Mouse (Mus musculus) heart, adult 2 months (tissue): ENCODE results near the gene Tesc. TPM values are rescaled to one million over a fixed set of nuclear protein-coding genes. Genes with fewer than 3 reads are reported as not detected.

Source experiments
- DNase-seq, 2 experiments: peaks; one replicate each; pipeline ENCODE4 v3.0.0; 2021
- H3K27ac ChIP-seq: fragments of 200-600 bp; 2 replicates; pipeline ENCODE4 v1.8.1; 2022
- H3K27me3 ChIP-seq: fragments of 200-500 bp; 2 replicates; pipeline ENCODE4 v1.6.1; 2012; ENCODE audit warnings: mild to moderate bottlenecking, low read length, inconsistent platforms, mixed read lengths; ENCODE audit not compliant: control insufficient read depth, insufficient read depth
- H3K36me3 ChIP-seq: fragments of 200-500 bp; 2 replicates; pipeline ENCODE4 v1.6.1; 2012; ENCODE audit warnings: low read length, inconsistent platforms; ENCODE audit not compliant: control insufficient read depth, insufficient read depth
- H3K4me1 ChIP-seq: fragments of 200-500 bp; 2 replicates; pipeline ENCODE4 v1.6.1; 2011; ENCODE audit warnings: low read length; ENCODE audit not compliant: control insufficient read depth, insufficient read depth
- H3K4me3 ChIP-seq: fragments of 200-600 bp; 2 replicates; pipeline ENCODE4 v1.8.1; 2022
- H3K79me2 ChIP-seq: fragments of 200-500 bp; replicated peaks from 2 replicates; pipeline ENCODE4 v1.6.1; 2012; ENCODE audit warnings: mild to moderate bottlenecking, inconsistent platforms, low read length, moderate library complexity, mixed read lengths; ENCODE audit not compliant: control insufficient read depth, insufficient read depth
- H3K9ac ChIP-seq: fragments of 200-500 bp; 2 replicates; pipeline ENCODE4 v1.6.1; 2012; ENCODE audit warnings: low read depth, mild to moderate bottlenecking, control low read depth, inconsistent platforms, low read length, mixed read lengths
- CTCF ChIP-seq: fragments of 200-600 bp; IDR thresholded peaks from 2 replicates; pipeline ENCODE4 v1.8.1; 2022; ENCODE audit warnings: antibody characterized with exemption, mild to moderate bottlenecking, moderate library complexity
- EP300 ChIP-seq: fragments of 200-500 bp; IDR thresholded peaks from 2 replicates; pipeline ENCODE4 v1.6.1; 2011; ENCODE audit warnings: low read depth, low read length, control low read depth; ENCODE audit not compliant: insufficient read depth
- POLR2A ChIP-seq: fragments of 200-500 bp; IDR thresholded peaks from 2 replicates; pipeline ENCODE4 v1.6.1; 2011; ENCODE audit warnings: mild to moderate bottlenecking, low read depth, low read length, control low read depth; ENCODE audit not compliant: insufficient read depth
- WGBS: fragments of 180-500 bp; shearing (Covaris S2); methylation state at CpG from one replicate; pipeline ENCODE4 v1.1.7; 2018; 5-methylcytosine and 5-hydroxymethylcytosine counted together
- intact Hi-C: fragments of 180-260 bp; cut with DNase I; formaldehyde crosslinking; loops from one replicate; pipeline ENCODE4 v1.15.1; 2025
- polyA plus RNA-seq: library from polyadenylated mRNA; depleted of rRNA; stranded (reverse); fragments of >200 nt; gene quantifications from 2 replicates; pipeline ENCODE4 v1.2.3, GENCODE M21; 2012
- total RNA-seq, 2 experiments: library from RNA; stranded (reverse); gene quantifications; 2 replicates each; pipeline ENCODE4 v1.2.3; 2021

The Tesc gene
- total and polyA plus RNA-seq, 3 experiments, result 125 to 231 (median 200) TPM

- Histone ChIP-seq H3K9ac (no peak overlapping the region), H3K4me1 (no peaks in the 10 kb centered on the region), H3K79me2 (no peaks in the 10 kb centered on the region), H3K36me3 (no peaks in the 10 kb centered on the region), H3K27me3 (no peaks in the 10 kb centered on the region), H3K27ac (no peak overlapping the region), H3K4me3 (no peak overlapping the region)
- no peak for TF ChIP-seq POLR2A
- TF ChIP-seq CTCF, result peak; percentile 88
- 69% methylated on average over 8 of the region's 8 CpGs for WGBS
- intact Hi-C loops, result loop anchor here (1.0 to 5.0 kb wide), 2 partner anchors 65 to 67 kb away; no protein-coding TSS in a partner anchor
- DNase-seq, result peak; percentile 43 to 65
Observed at GRCm38 (mm10) chr5:118004619-118005018, 22.9 kb upstream of the Tesc start.

GRCm38 (mm10) chr5:118005728-118006127, 21.8 kb upstream of the Tesc start:
- no peaks in the 10 kb centered on the region for H3K4me1 ChIP-seq
- no peaks in the 10 kb centered on the region for H3K27me3 ChIP-seq
- TF ChIP-seq CTCF (no peak), EP300 (no peak), POLR2A (no peak)
- no peaks in the 10 kb centered on the region for H3K79me2 ChIP-seq
- H3K27ac ChIP-seq, result no peak overlapping the region
- no peaks in the 10 kb centered on the region for H3K36me3 ChIP-seq
- 78% methylated on average over 1 of the region's 1 CpGs for WGBS
- no peak overlapping the region for H3K9ac ChIP-seq
- no peak overlapping the region for H3K4me3 ChIP-seq
- peak in 1 of 2 experiments; percentile 38 for DNase-seq
- intact Hi-C loops, result no loop called here

- 89% methylated on average over 13 of the region's 13 CpGs for WGBS
- intact Hi-C loops, result no loop called here
- no peaks in the 10 kb centered on the region for H3K79me2 ChIP-seq
Observed at GRCm38 (mm10) chr5:118008344-118008743, 19.2 kb upstream of the Tesc start.

GRCm38 (mm10) chr5:118010872-118011271, 16.7 kb upstream of the Tesc start:
- Histone ChIP-seq H3K36me3 (no peaks in the 10 kb centered on the region), H3K79me2 (no peaks in the 10 kb centered on the region), H3K27me3 (no peaks in the 10 kb centered on the region), H3K4me3 (no peak overlapping the region), H3K4me1 (no peaks in the 10 kb centered on the region), H3K9ac (no peak overlapping the region), H3K27ac (no peak overlapping the region)
- TF ChIP-seq EP300, result no peak
- no peak for TF ChIP-seq POLR2A
- TF ChIP-seq CTCF, result no peak
- intact Hi-C loops, result no loop called here
- no peak for DNase-seq
- 78% methylated on average over 7 of the region's 7 CpGs for WGBS

More at GRCm38 (mm10) chr5:118008344-118008743, 19.2 kb upstream of the Tesc start:
- DNase-seq, result no peak
- Histone ChIP-seq H3K27ac (no peak overlapping the region), H3K9ac (no peak overlapping the region), H3K4me3 (no peak overlapping the region), H3K27me3 (no peaks in the 10 kb centered on the region), H3K4me1 (no peaks in the 10 kb centered on the region), H3K36me3 (no peaks in the 10 kb centered on the region)
- TF ChIP-seq CTCF (no peak), EP300 (no peak), POLR2A (no peak)

- H3K9ac ChIP-seq, result no peak overlapping the region
- no peak overlapping the region for H3K4me3 ChIP-seq
- H3K27me3 ChIP-seq, result no peaks in the 10 kb centered on the region
- 76% methylated on average over 7 of the region's 7 CpGs for WGBS
- no peaks in the 10 kb centered on the region for H3K79me2 ChIP-seq
- H3K27ac ChIP-seq, result no peak overlapping the region
- intact Hi-C loops, result no loop called here
- TF ChIP-seq POLR2A, result no peak
- TF ChIP-seq EP300, result no peak
- TF ChIP-seq CTCF, result no peak
- H3K4me1 ChIP-seq, result no peaks in the 10 kb centered on the region
- H3K36me3 ChIP-seq, result no peaks in the 10 kb centered on the region
- no peak for DNase-seq
Observed at GRCm38 (mm10) chr5:118011796-118012195, 15.7 kb upstream of the Tesc start.

- Histone ChIP-seq H3K9ac (no peak overlapping the region), H3K4me3 (no peak overlapping the region), H3K27ac (no peak overlapping the region), H3K79me2 (no peaks in the 10 kb centered on the region), H3K36me3 (no peaks in the 10 kb centered on the region), H3K27me3 (no peaks in the 10 kb centered on the region), H3K4me1 (no peaks in the 10 kb centered on the region)
- TF ChIP-seq CTCF (no peak), POLR2A (no peak), EP300 (no peak)
- WGBS, result 12% methylated on average over 12 of the region's 12 CpGs
- intact Hi-C loops, result no loop called here
- peak; percentile 65 to 74 for DNase-seq
Observed at GRCm38 (mm10) chr5:118015028-118015427, 12.5 kb upstream of the Tesc start.
